Mouse (Mus musculus): Measurements from ENCODE around the gene Mtrf1l.
A peak's percentile ranks its signal among the peaks of the same experiment; 100 is the strongest.

Gene Mtrf1l

DNA sequence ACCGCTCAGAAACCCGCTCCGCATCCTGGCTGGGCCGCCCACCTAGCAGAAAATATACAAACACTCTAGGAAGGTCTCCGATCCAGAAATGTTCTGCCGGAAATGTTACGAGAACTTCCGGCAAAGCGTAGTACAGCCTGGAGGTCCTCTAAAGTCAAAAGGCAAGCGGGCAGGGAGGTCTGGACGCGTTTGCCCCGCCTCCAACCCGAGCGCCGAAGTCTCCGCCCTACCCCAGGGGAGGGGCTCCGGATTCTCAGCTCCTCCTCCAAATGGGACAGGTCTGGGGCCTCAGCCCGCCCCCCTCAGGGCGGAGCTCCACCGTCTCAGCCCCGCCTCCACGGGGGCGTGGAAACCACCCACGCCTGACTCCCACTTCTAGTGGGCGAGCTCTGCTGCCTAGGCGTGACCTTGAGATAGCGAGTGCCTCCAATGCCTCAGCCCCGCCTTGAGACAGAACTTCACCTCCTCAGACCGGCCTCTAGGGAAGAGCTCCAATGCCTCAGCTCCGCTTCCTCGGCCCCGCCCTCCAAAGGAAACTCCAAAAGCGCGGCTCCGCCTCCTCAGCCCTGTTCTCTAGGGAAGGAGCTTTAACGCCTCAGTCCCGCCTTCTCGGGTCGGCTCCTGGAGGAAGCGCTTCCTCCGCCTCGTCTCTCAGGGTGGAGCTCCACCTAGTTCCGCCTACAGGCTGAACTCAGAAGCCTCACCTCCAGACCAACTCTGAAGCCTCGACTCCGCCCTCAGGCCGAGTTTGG, at the start of gene Mtrf1l:
Gene Mtrf1l, minus strand, starts transcription at position 171 of the 752 bp plus-strand sequence.
- peak; percentile 92 for DNase-seq (ENCODE audit: low spot score)

DNA sequence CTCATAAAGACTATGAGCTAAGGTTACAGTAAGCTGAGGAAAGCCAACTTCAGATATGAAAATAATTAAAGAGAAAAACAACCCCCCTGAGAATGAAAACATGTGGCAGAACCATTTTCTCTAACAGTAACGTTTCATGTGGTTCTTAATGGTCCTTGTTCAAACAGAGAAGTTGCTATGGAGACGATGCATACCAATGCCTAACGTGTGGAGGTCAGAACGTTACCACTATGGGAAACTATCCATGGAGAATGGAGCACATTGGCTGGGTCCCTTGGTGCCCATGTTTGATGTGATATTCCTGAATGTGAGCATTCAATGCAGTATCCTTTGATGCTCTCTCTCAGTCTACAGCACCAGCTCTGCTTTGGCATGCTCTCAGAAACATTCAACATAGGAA, 47.4 kb upstream of the Mtrf1l start:
- no peak for DNase-seq (ENCODE audit: low spot score)

DNA sequence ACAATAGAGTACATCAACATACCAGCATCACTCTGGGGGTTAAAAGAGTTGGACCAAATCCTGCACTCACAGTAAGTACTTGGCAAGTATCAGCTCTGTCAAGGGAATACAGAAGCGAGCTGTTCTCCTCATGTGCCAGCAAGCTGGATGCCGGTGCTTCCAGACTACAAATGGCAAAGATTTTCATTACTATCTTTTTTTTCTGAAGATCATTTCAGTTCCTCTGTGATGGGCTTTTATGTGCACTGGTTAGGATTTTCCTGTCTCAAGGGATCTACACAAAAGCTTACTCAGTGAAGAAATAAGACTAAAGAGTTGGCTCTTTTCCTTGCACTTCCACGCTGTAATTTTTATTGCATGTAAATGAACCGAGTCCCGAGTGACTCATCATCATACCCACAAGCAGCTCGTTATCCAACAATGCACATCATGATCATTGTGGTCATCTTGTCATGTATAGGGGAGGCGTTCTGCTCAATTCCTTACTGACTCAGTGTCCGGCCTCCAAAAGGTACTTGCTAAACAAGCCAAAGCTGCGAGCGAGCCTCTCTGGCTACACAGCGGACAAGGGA, 44.4 kb upstream of the Mtrf1l start:
- DNase-seq (ENCODE audit: low spot score), result no peak

DNA sequence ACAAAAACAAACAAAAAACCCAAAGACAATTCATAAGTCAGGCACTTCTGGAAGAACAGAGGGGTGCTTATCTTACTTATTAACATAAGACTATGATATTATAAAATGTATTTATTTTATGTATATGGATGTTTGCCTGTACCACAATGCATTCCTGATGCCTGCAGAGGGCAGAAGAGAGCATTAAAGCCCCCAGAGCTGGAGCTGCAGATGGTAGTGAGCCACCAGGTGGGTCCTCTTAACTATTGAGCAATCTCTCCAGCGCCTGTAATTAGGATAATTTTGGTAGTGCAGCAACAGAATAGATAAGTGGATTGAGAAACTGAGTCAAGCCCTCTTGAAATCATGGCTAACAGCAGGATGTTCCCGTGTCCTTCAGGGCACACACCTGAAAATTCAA, 42.3 kb upstream of the Mtrf1l start:
- no peak for DNase-seq (ENCODE audit: low spot score)

DNA sequence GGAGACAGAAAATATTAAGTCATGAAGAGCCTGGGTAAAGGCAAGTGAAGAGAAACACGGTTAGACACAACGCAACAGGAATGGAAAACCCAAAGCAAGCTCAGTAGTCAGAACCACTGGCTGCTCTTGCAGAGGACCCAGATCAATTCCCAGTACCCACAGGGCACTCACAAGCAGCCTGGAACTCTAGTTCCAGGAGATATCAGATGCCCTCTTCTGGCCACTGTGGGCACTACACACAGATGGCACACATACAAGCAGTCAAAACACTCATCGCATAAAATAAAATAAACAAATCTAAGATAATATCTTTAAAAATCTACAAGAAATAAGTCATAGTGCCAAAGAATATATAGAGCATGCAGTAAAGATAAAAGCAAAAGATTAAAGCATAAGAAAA, 39.0 kb upstream of the Mtrf1l start:
- no peak for DNase-seq (ENCODE audit: low spot score)

DNA sequence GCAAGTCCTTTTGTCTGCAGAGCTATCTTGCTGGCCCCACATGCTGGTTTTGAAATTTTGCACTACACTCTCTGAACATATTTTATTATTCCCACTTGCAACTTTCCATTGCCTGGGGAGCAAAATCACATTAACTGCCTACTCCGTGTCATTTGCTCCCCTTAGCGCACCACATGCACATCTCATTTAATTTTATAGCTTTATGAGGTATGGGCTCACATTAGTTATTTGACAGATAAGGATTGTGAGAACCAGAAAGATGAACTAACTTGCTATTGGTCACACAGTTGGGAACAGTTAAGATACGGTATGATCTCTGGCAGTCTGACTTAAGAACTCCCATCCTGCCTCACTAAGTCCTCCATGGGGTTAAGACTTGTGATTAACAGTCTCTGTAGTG, 37.1 kb upstream of the Mtrf1l start:
- DNase-seq (ENCODE audit: low spot score), result no peak

DNA sequence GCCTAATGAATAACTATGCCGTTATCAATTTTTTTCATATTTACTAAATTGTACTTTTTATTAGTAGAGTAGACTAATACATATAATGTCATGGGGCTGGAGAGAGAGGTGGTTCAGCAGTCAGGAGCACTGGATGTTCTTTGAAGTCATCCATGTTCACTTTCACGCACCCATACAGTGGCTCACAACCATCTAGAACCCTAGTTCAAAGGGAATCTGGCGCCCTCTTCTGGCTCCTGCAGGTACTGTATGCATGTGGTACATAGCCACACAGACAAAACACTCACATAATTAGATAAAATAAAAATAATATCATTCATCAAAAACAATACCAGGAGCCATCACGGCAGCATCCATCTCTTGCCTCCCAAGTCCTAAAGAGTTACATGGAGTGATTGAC, 36.0 kb upstream of the Mtrf1l start:
- DNase-seq (ENCODE audit: low spot score), result no peak

DNA sequence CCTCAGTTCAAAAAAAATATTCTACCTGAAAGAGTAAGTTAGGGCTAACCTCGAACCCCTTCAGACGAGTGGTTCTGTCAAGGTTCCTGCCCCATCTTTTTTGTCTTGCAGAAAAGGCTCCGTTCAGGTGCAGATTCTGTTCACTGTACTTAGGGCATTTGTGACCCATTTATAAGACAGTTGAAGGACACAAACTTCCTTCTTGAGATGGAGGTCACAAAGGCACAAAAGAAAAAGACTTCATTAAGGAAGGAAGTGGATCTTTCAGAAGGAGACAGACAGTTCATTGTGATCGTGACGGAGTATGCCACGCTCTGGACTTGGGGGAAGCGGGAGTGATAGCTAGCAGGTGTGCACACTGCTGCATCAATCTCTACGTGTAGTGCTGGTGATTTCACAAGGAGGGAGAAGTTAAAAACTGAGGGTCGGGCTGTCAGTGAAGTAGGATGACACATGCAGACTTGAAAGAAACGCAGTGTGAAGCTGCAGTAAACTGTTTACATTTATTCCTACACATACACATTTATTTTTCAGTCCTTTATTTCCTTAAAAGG, 34.4 kb upstream of the Mtrf1l start:
- DNase-seq (ENCODE audit: low spot score), result no peak

DNA sequence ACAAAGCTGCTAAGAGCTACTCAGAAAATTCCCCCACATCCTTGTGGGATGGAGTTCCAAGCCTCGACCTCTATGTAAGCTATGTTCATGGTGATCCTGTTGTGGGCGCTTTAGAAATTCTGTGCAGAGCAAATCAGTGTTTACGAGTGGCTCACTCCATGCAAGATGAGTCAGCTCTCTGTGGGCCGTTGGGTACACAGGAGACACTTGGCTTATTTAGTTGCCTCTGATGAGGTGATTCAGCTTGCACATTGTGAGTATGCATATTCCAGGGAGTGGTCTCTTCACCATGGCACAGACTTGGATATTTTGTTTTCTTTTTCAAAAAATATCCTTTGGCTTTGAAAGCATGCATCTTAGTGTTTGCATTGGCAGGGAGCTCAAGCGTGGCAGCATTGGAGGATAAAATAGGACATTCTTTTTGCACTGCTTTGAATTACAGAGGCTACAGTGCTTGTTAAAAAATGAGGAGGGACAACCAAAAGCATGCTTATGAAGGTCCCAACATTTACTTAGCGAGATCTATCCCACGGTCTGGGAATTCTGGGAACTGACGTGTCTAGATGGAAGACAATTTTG, 29.7 kb upstream of the Mtrf1l start:
- DNase-seq (ENCODE audit: low spot score), result no peak

DNA sequence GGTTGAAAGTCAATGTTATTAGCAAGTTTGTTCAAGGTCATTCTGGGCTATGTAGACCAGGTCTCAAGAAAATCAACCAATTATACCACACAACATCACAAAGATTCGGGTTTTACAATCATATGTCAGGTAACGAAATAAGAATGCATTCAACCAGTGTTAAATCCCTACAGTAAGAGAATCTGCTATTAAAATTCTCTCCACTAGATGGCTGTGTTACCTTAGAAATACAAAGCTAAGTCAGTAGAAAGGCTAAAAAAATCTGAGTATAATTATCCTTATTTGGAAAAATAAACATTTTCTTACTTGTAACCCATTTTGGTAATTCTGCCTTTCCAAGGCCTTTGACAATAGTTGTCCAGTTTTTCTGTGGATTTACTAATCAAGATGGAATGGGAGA, 23.2 kb upstream of the Mtrf1l start:
- no peak for DNase-seq (ENCODE audit: low spot score)

DNA sequence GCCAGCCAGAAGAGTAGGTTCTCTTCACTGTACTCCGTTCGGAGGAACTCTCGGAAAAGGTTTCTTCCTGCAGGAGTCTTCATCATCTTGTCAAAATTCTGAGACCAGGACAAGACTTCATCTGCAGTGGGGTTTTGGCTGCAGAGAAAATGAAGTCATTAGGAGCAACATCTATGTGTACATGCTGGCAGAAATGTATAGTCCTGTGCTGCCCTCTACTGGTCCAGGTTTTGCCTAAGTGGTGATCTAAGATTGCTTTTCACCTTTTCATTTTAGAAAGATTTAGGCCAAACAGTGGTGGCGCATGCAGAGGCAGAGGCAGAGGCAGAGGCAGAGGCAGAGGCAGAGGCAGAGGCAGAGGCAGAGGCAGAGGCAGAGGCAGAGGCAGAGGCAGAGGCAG, 17.7 kb upstream of the Mtrf1l start:
- DNase-seq (ENCODE audit: low spot score), result no peak

DNA sequence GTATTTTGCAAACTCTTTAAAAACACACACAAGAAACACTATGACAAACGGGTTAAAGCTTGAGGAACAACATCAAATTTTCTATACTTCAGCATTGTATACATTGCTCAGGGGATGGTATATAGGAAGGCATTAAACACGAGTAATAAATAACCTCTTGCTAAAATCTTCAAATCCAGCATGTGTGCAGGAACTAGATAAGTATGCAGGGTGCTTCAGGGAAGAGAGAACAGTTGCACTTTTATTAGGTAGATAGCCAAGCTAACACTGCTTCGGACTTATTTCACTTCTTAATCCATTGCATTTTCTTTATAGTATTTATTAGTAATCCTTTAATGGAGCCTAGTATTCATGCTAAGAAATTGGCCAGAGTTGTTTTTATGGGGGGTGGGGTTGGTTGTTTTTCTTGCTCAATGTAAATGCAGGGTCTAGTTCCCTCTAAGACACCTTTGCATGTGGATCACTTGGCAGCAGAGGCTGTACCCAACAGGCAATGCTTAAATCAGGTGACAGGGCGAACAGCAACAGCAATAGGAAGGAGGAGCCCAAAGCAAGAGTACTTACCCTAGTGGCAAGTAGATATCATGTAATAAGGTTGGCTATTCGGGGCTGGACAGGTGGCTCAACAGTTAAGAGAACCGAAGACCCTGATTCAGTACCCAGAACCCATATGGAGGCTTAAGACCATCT, 2.8 kb upstream of the Mtrf1l start:
- no peak for DNase-seq (ENCODE audit: low spot score)

DNA sequence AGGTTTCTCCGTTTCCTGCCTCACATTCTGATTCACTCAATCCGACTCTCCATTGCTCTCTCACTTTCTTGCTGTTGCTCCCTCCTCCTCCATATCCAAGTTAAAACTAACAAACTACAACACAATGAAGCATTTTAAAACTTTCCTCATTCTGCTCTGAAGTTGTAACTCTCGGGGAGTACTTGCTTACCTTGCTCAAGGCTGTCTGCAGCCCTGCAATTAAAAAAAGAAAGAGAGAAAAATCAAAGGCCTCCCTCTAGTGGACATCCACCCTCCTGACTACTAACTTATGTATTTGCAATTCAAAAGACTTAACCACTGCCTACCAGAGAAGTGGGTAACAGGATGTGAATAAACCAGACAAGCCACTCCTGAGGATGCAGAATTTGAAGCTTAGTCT, 1.1 kb upstream of the Mtrf1l start:
- peak; percentile 34 for DNase-seq (ENCODE audit: low spot score)

DNA sequence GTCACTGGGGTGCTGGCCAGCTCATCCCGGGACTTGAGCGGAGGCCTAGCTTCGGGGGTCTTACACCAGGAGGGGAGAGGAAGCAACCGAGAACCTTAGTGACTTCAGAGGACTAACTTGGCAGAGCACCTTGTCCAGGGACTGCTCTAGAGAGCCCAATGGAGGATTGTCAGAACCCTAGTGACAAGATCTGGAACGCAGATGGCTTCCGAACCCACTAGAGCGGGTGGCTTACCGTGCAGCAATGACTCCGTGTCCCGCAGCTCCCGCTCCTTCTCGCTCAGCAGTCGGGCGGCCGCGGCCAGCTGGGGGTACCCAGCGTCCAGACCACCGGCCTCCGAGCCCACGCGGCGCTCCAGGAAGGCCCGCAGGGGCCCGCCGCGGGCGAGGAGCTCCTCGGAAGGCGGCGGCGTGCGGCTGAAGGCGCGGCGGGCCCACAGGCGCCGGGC, 395 bp downstream of the Mtrf1l start:
- peak; percentile 22 for DNase-seq (ENCODE audit: low spot score)

DNA sequence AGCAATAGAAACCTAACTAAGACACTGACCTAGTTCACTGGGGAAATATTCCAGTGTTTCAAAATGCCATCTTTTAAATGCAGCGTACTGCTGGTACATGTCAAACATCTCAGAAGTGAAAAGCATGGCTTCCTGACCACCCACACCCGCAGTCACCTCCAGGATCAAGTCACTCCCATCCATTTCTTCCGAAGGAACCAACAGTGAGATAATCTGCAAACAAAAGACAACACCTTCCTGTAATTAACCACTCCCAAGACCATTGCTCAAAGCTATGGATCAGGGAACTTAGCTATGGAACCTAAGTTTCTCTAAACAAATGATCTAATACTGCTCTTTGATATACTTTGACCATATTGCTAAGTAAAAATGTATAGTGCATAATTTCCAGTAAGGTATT, 4.9 kb downstream of the Mtrf1l start:
- DNase-seq (ENCODE audit: low spot score), result no peak

DNA sequence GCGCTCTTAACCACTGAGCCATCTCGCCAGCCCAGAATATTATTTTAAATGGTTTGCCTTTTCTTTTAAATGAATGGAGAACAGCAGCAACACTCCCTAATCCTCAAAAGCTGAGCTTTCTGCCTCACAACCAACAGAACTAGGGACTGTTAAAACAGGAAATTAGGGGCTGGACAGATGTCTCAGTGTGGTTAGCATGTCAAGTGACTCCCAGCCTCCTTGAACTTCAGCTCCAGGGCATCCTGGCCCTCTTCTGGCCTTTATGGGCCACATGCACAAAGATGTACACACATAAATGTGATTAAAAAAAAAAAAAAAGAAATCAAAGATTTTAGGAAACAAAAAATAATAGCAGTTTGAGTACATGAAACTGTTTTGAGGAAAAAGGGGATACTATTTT, 7.7 kb downstream of the Mtrf1l start:
- no peak for DNase-seq (ENCODE audit: low spot score)

DNA sequence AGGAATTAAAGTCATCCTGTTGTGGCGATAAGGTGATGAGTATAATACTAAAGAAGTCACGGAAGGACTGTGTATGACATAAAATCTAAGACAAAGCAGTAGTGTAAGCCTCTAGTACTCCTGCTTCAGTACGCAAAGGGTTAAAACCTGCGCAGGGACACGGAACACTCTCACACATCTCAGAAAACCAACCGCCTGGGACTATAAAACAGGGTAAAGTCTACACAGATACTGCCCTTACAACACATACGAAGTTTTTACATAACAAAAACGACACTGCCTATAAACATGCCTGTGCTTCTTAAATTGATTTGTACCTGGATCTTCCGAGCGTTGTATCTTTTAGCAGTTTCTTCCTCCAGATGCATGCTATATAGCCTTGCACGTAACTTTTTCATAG, 10.0 kb downstream of the Mtrf1l start:
- DNase-seq (ENCODE audit: low spot score), result no peak

DNA sequence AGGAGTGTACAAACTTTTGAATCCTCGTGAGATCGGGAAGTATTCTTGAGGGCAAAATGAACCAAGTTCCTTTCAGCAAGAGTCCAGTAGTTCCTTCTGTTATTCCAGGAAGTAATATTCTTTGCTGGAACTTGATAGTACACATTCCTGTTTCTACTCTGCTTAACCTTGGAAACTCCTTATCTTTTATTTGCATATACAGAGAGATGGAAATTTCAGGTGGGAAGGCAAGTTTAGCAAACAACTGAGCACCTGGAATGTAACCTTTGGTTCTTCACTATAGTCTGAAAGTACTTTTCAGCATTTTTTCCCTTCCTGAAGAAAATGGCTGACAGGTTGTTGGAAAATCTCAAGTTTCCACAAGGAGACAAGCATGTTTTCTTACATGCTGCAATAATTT, 16.0 kb downstream of the Mtrf1l start:
- no peak for DNase-seq (ENCODE audit: low spot score)

DNA sequence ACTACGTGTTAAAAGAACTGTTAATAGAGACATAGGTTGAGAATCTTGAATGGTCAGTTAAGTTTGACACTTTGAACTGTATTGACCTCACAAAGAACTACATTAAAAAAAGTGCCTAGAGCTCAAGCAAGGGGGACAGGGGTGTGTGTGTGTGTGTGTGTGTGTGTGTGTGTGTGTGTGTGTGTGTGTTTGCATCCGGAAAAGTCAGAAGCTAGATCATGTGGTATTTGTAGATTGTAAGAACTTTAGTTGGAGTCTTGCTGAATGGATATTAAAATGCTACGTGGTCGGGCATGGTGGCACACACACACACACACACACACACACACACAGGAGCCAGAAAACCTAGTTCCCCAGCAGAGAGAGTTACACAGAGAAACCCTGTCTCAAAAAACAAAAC, 16.7 kb downstream of the Mtrf1l start:
- DNase-seq (ENCODE audit: low spot score), result no peak

DNA sequence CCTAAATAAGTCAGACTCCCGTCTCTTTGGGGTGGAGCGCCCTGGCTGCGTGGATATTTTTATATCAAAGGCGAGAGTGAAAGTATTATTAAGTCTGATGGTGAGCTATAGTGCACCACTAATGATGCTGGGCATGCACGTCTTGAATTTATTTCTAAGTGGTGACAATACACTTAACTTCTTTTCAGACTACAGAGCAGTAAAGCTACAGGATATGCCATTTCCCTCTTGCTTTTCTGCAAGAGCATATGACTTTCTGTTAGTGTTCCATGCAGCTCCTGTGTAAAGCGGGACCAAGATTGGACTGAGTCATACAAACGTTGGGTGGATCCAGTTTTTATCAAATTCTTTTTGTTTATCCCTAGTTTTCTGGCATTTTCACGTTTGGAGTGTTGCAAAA, 17.3 kb downstream of the Mtrf1l start:
- no peak for DNase-seq (ENCODE audit: low spot score)

DNA sequence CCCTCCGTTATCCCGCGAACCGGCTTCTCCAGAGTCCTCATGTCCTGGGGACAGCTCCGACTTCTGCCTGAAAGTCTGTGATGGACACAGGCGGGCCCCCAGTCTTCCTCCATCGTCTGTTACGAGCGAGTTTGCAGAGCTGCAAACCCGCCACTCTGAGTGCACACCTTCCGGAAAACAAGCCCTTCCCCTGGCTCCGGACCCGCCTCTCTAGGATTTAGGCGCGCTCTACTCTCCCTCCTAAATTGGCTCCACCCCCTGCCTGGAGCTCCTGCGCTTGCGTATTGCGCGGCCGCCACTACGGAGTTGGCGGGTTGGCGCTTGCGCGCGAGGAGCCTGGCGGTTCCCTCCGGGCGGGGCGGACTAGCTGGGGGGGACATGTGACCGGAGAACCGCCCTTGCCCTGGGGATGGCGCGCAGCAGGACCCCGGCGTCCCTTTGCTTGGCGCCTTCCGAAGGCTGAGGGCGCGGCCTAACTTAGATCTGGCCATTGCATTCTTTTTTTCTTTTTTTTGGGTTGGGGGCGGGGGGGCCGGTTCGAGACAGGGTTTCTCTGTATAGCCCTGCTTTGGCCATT, 17.9 kb downstream of the Mtrf1l start:
- DNase-seq (ENCODE audit: low spot score), result peak; percentile 91

DNA sequence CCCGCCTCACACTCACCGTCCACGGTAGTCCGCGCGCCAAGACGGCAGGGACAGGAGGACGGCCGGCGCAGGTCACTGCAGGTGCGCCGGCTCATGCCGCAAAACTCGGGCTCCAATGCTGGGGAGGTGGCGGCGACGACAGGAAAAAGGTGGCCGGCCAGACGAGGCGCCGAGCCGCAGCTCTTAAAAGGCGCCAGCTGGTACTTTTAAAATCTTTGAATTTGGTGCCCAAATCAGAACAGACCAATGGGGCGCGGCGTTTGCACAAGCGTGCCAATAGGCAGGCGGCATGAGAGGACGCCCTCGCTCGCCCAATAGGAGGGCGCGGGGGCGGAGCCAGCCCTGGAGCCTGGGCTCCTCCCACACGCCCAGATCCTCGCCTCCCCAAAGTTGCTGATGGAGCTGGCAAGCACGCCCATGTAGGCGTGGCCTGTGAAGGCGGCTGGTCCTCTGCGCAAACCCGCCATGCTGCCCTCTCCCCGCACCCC, 18.4 kb downstream of the Mtrf1l start, which contains the start of gene Fbxo5:
Gene Fbxo5, minus strand, starts transcription at position 358 of the 488 bp plus-strand sequence.
- peak; percentile 99 for DNase-seq (ENCODE audit: low spot score)
